Mouse (Mus musculus) intestine, embryonic 16.5 days (tissue): ENCODE measurements around the gene B3gnt9. TPM values are rescaled to one million over a fixed set of nuclear protein-coding genes. Genes with fewer than 3 reads are reported as not detected.

ENCODE experiments used
- ATAC-seq: fragments of 200-750 bp; cut with Nextera tagmentation; 2 replicates; pipeline ENCODE4 v1.8.0; 2017; ENCODE audit warnings: moderate TSS enrichment, moderate library complexity
- H3K27ac ChIP-seq: fragments of 300-500 bp; sonication (generic); 2 replicates; pipeline ENCODE4 v1.5.1; 2014; ENCODE audit warnings: mild to moderate bottlenecking, low read length
- H3K27me3 ChIP-seq: fragments of 300-500 bp; sonication (generic); replicated peaks from 2 replicates; pipeline ENCODE4 v1.6.1; 2014; ENCODE audit warnings: low read length, control low read depth, mixed read lengths; ENCODE audit not compliant: control insufficient read depth, insufficient read depth
- H3K36me3 ChIP-seq: fragments of 300-500 bp; sonication (generic); 2 replicates; pipeline ENCODE4 v1.6.1; 2014; ENCODE audit warnings: low read length, control low read depth; ENCODE audit not compliant: control insufficient read depth, insufficient read depth
- H3K4me1 ChIP-seq: fragments of 300-500 bp; sonication (generic); 2 replicates; pipeline ENCODE4 v1.6.1; 2014; ENCODE audit warnings: low read length, control low read depth, mixed read lengths; ENCODE audit not compliant: control insufficient read depth, insufficient read depth
- H3K4me2 ChIP-seq: fragments of 300-500 bp; sonication (generic); 2 replicates; pipeline ENCODE4 v1.6.1; 2014; ENCODE audit warnings: low read depth, low read length, control low read depth
- H3K4me3 ChIP-seq: fragments of 300-500 bp; sonication (generic); 2 replicates; pipeline ENCODE4 v1.5.1; 2014; ENCODE audit warnings: mild to moderate bottlenecking, low read length
- H3K9ac ChIP-seq: fragments of 300-500 bp; sonication (generic); 2 replicates; pipeline ENCODE4 v1.6.1; 2014; ENCODE audit warnings: low read depth, low read length
- H3K9me3 ChIP-seq: fragments of 300-500 bp; sonication (generic); 2 replicates; pipeline ENCODE4 v1.6.1; 2016; ENCODE audit warnings: low read length, control low read depth; ENCODE audit not compliant: control insufficient read depth
- WGBS: fragments of 180-500 bp; shearing (Covaris S2); extraction: QIAGEN DNeasy Blood & Tissue Kit; methylation state at CpG from one replicate; pipeline ENCODE4 v1.1.7; 2014; 5-methylcytosine and 5-hydroxymethylcytosine counted together
- polyA plus RNA-seq: library from polyadenylated mRNA; unstranded; fragments of >200 nt; fragmentation: Nextera tagmentation; extraction: Ambion mirVana; gene quantifications from 2 replicates; pipeline ENCODE4 v1.2.1, GENCODE M21; 2015

B3gnt9 gene
- polyA plus RNA-seq, 1 experiment from 2014 or later, result 16.2 TPM

GRCm38 (mm10) chr8:105254152-105254965, 594 bp downstream of the B3gnt9 start:
- peaks cover 23% of the 10 kb centered on the region for H3K4me1 ChIP-seq
- peak overlapping the region; percentile 81 for H3K27ac ChIP-seq
- H3K27me3 ChIP-seq, result peaks cover 9% of the 10 kb centered on the region
- peak overlapping the region; percentile 83 for H3K9ac ChIP-seq
- WGBS, result under 1% methylated on average over 70 of the region's 74 CpGs
- H3K9me3 ChIP-seq, result no peaks in the 10 kb centered on the region
- H3K36me3 ChIP-seq, result peaks cover 4% of the 10 kb centered on the region; the same call in 1 of the 2 replicates
- peak overlapping the region; percentile 98 for H3K4me2 ChIP-seq
- peak overlapping the region; percentile 71 for H3K4me3 ChIP-seq
- ATAC-seq, result peak; percentile 91

DNA sequence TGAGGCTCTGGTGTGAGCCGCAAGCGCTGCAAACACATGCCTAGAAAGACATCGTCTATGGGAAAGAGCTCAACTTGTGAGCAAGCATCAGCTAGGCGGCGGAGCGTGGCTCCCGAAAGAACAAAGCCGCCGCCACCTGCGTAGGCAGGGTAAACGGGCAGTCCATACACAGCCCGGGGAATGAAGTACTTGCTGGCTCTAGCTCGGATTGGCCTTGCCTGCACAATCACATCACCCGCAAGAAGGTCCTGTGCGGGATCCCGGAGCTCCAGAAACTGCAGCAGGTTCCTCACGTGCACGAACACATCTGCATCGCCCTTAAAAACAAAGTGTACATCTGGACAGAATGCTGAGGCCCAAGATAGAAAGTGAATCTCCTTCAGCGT, 1.2 kb downstream of the B3gnt9 start:
- 0 out of 2 replicates have a peak, but pooled peaks have one; percentile 8 for ATAC-seq
- H3K27me3 ChIP-seq, result peaks cover 4% of the 10 kb centered on the region; the same call in 1 of the 2 replicates
- peaks cover 4% of the 10 kb centered on the region; the same call in 1 of the 2 replicates for H3K36me3 ChIP-seq
- peak overlapping the region; percentile 71 for H3K4me3 ChIP-seq
- 38% methylated on average over 20 of the region's 20 CpGs for WGBS
- H3K9ac ChIP-seq, result peak overlapping the region; percentile 83; the same call in 1 of the 2 replicates
- H3K9me3 ChIP-seq, result no peaks in the 10 kb centered on the region
- H3K4me2 ChIP-seq, result peak overlapping the region; percentile 98
- 0 out of 2 replicates have a peak overlapping the region, but pooled peaks have one; percentile 10 for H3K27ac ChIP-seq
- H3K4me1 ChIP-seq, result peaks cover 17% of the 10 kb centered on the region

DNA sequence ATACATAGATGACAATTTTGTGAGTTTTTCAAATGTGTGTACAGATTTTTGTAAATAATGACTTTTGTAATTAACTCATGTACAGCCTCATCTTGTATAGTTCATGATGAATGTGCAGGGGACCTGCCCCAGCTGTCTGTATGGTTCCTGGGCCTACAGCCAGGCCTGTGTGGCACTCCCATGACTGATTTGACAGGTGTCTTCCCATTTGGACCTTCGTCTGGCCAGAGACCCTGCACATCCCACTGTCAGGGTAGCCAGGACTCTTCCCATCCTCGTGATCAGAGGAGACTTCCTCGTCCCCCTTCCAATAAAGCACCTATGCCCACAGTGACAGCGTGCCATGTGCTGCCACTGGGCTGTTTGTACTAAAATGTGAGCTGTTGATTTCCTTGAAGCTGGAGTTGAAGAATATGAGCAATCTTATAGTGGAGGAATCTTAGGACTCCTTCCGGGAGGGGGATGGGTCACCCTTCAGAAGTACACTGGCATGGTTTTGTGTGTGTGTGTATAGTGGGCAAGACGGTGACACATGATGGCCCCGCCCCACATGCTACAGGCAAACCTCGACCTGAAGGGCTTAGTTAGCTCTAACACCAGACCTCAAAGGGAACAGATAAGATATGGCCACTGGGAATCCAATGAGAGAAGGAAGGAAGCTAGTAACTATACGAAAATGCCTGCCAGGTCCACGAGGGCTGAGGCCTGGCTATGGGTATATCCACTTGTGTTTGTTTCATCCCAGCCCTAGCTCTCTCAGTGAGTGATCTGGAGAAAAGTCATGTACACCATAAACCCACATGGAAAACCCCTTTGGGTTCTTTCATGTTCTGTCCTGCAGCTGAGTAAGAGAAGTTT, 2.0 kb downstream of the B3gnt9 start:
- Histone ChIP-seq H3K9ac (no peak overlapping the region), H3K27me3 (no peaks in the 10 kb centered on the region), H3K36me3 (peaks cover 4% of the 10 kb centered on the region; the same call in 1 of the 2 replicates), H3K4me3 (no peak overlapping the region), H3K9me3 (no peaks in the 10 kb centered on the region), H3K4me2 (no peak overlapping the region), H3K27ac (no peak overlapping the region), H3K4me1 (peaks cover 16% of the 10 kb centered on the region)
- WGBS, result 80% methylated on average over 10 of the region's 10 CpGs
- no peak for ATAC-seq

GRCm38 (mm10) chr8:105251954-105252353, 3.0 kb downstream of the B3gnt9 start:
- Histone ChIP-seq H3K9ac (no peak overlapping the region), H3K27me3 (no peaks in the 10 kb centered on the region), H3K27ac (no peak overlapping the region), H3K4me2 (no peak overlapping the region), H3K9me3 (no peaks in the 10 kb centered on the region), H3K4me1 (peaks cover 16% of the 10 kb centered on the region), H3K36me3 (peaks cover 4% of the 10 kb centered on the region; the same call in 1 of the 2 replicates), H3K4me3 (no peak overlapping the region)
- ATAC-seq, result no peak
- WGBS, result 90% methylated on average over 6 of the region's 6 CpGs

DNA sequence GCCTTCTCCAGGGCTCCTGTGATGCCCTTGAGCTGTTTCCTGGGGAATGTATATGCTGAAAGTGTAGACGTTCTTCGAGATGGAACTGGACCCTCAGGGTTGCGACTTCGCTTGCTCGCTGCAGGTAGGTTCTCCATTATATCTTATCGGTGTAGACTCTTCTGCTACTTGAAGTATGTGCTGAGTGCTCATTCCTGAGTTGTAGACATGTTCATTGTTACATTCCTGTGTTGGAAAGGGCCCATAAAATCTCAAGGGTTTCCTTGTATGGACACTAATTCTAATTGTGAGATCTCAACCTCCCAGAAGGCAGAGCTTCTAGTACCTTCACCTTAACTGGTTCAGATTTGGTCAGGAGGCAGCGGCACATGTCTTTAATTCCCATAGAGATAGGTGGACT, 13.9 kb downstream of the B3gnt9 start:
- Histone ChIP-seq H3K27ac (no peak overlapping the region), H3K4me1 (no peaks in the 10 kb centered on the region), H3K27me3 (no peaks in the 10 kb centered on the region), H3K36me3 (peaks cover 20% of the 10 kb centered on the region), H3K9ac (no peak overlapping the region), H3K4me3 (no peak overlapping the region), H3K9me3 (no peaks in the 10 kb centered on the region), H3K4me2 (no peak overlapping the region)
- ATAC-seq, result no peak
- WGBS, result 93% methylated on average over 7 of the region's 7 CpGs

- Histone ChIP-seq H3K4me1 (peaks cover 5% of the 10 kb centered on the region; the same call in 1 of the 2 replicates), H3K36me3 (peaks cover 19% of the 10 kb centered on the region), H3K4me3 (no peak overlapping the region), H3K27me3 (no peaks in the 10 kb centered on the region), H3K4me2 (no peak overlapping the region), H3K9me3 (no peaks in the 10 kb centered on the region), H3K27ac (no peak overlapping the region), H3K9ac (no peak overlapping the region)
- no peak for ATAC-seq
- 87% methylated on average over 14 of the region's 14 CpGs for WGBS
These were observed 17.4 kb downstream of the B3gnt9 start for GRCm38 (mm10) chr8:105237442-105238142.

- Histone ChIP-seq H3K27me3 (no peaks in the 10 kb centered on the region), H3K9me3 (no peaks in the 10 kb centered on the region), H3K27ac (no peak overlapping the region), H3K9ac (no peak overlapping the region), H3K4me2 (no peak overlapping the region), H3K36me3 (peaks cover 15% of the 10 kb centered on the region), H3K4me1 (peaks cover 5% of the 10 kb centered on the region; the same call in 1 of the 2 replicates), H3K4me3 (no peak overlapping the region)
- WGBS, result 67% methylated on average over 1 of the region's 1 CpGs
- no peak for ATAC-seq
These were observed 19.7 kb downstream of the B3gnt9 start for GRCm38 (mm10) chr8:105235206-105235605.

- ATAC-seq, result no peak
- Histone ChIP-seq H3K4me1 (peaks cover 5% of the 10 kb centered on the region; the same call in 1 of the 2 replicates), H3K4me2 (no peak overlapping the region), H3K36me3 (peaks cover 8% of the 10 kb centered on the region; the same call in 1 of the 2 replicates), H3K4me3 (no peak overlapping the region), H3K27ac (no peak overlapping the region; the same call in 1 of the 2 replicates), H3K9me3 (no peaks in the 10 kb centered on the region), H3K27me3 (no peaks in the 10 kb centered on the region), H3K9ac (no peak overlapping the region)
- 24% methylated on average over 1 of the region's 1 CpGs for WGBS
These were observed 21.6 kb downstream of the B3gnt9 start for GRCm38 (mm10) chr8:105233126-105233935.
